Mouse (Mus musculus): ENCODE measurements around the gene Pax9.

Pax9 gene

DNA sequence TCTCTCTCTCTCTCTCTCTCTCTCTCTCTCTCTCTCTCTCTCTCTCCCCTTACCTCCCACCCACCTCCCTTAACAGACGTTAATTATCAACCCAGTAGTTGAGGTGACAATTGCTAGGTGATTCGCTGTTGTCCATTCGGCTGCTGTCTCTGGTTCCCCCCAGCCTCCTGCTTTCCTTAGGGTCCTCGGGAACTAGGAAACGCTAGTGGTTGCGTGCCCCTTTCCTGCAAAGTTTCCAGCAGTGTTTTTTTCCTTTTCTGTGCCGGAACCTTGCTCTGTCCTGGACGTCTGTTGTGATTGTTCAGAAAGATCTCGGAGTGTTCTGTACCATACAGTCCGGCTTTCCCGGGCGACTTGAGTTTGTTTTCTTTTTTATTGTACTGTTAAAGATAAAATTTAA is 6.2 kb downstream of the Pax9 start:
- DNase-seq, result no peak

DNA sequence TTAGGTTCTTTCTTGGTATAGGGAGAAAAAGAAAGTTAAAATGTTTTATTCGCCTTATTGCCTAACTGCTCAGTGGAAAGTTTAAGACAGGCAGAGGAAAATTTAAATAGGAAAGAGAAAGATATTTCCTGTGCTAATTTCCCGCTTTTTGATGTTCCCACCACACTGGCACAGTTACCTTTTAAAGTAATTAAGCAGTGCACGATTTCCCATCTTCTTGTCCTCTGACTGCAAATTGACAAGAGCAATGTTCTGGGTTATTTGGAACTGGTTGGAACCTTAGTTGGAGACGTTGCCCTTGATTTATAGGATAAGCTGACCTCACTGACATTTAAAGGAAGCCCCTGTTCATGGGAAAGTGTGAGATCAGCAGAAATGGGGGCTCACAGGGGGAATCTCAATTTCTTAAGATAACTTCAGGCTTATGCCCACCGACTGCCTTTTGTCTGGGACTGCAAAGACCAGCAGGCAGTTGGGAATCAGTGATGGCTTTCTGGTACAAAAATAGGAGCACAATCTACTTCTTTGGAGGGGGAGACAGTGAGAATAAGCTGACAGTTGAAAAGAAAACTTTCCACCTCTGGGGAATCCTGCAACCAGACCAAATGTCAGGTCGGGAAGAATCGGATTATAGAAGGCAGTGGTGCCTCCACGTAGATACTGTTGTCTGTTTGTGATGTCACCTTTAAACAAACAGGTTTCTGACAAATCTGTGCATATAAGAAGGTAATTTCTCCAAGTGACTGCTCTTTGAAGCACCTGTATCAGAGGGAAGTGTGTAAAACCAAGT is 6.8 kb downstream of the Pax9 start:
- no peak for DNase-seq

DNA sequence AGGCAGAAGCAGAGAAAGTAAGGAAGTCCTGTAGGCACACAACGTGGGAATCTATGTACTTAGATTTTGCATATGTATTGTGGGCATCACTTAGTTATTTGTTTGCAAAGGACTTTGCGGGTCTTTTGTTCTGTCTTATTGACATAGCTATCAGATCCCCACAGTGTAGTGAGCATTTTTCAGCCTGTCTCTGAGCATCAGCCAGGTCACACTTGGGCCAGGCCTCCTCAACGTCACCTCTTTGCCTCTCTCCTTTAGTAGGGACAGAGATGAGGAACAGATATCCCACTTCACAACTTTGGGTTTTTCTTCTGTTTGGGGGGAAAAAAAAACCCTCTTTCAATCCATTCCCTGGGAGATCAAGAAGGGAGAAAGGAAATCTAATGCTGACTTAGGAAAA is 7.8 kb downstream of the Pax9 start:
- no peak for DNase-seq

DNA sequence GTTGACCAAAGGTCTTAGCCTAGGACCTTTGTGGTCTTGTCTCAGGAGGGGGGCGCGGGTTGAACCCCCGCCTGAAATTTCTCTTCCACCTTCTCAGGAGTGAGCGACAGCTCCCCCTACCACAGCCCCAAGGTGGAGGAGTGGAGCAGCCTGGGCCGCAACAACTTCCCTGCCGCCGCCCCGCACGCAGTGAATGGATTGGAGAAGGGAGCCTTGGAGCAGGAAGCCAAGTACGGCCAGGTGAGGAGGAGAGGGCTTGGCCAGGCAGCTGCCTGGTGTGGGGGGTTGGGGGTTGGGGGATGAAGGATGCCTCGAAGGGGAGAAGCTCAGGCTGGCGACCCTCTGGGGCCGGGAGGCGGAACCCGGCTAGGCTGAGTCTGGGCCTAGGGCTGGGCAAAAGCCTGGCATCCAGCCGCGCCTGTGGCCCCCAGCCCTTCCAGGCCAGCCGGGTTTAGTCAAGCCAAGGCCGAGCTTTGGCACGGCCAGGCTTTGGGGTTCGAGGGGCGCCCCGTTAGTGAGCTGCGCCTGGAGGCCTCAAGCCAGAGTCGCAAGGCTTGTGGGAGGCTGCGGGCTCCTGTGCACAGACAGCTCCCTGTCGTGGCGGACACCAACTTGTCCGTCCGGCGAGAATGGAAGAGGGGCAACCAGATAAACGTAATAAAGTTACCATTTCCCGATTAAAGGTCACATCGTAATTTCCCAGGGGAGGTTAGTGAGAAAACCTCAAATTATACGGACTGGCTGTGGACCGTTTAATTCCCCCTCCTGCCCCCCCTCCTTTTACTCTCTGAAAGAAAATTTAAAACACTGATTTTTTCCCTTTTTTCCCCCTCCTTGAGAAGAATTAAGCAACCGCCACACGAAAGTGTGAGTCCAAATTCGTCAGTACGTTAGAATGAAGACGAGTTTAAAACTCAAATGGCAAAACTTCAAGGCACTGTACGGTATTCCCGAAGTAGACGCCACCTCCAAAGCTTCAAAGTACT is 8.6 kb downstream of the Pax9 start:
- DNase-seq, result no peak

DNA sequence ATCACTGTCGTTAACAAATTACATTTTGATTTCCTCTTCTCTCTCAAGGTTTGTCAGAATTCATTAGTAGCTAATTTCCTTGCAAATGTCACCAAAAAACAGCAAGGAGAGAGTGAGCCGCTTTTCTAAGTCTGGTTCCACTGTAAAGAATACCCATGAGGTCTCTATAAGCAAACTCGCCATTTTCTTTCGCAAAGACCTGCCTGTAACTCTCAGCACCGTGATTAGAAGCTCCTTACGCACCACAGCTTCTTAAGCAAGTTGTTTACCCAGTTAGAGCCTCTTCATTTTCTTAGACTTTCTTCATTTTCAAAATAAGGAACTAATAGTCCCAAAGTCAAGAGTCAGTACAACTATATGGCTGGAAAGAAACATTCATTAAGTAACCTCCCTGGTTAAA is 9.4 kb downstream of the Pax9 start:
- no peak for DNase-seq

DNA sequence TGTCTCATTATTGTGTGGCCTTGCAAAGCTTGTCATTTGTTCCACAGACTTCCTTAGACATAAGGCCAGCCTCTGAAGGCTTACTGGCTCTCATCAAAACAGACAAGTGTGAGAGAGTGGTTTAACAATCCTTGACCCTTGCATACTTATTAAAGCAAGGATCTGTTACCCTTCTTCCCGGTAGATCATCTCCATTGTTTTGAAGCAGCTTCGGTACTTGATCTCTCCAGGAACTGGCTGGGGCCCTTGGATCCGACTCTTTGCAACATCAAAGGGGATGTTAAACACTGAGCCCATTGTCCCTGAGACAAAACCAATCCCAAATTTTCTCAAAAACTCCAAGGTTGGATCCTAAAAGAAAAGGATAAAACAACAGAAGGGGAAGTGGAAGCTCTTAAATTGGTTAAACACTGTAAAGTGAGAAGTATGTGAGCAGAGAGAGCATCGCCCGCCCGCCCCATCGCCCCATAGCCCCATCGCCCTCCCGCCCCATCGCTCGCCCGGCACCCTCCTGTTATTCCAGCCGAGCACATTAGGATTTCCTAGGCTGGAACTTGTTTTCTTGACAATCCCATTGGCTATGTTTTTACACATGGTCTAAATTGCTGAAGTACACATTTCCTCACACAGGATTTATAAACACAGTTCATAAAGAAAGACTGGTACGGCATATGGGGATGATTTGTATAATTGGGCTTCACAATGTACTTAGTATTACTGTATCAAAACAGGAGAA is 26.6 kb downstream of the Pax9 start:
- no peak for DNase-seq

DNA sequence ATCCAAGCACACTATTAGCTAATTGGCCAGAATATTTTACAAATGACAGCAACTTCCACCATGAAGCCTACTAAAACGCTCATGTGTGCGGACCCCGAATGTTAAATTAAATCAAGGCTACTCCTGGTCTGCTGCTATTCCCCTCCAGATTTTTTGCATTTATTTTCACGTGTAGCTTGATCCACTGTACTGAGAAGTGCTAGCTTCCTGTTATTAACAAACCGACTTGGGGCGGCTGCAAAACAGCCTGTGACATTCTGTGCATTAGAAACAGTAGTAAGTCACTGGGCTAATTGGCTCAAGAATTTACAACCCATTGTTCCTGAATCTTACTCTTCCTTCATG is 27.1 kb downstream of the Pax9 start:
- DNase-seq, result no peak

DNA sequence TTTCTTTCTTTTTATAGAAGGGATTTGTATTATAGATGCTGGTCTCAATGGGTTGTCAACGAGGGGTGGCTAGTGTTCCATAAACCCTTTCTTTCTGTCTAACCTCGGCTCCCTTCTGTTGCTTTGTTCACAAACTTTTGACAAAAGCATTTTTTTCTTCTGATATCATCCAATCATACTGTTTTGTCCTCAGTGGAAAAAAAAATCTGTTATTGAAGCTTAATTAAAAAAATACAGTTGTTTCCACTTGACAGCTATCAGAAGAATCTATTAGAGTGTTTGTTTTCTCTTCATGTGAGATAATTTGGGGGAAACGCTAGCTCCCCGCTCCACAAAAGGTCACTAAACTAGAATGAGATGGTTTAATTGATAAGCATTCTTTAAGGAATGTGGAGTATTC is 36.1 kb downstream of the Pax9 start:
- DNase-seq, result no peak

DNA sequence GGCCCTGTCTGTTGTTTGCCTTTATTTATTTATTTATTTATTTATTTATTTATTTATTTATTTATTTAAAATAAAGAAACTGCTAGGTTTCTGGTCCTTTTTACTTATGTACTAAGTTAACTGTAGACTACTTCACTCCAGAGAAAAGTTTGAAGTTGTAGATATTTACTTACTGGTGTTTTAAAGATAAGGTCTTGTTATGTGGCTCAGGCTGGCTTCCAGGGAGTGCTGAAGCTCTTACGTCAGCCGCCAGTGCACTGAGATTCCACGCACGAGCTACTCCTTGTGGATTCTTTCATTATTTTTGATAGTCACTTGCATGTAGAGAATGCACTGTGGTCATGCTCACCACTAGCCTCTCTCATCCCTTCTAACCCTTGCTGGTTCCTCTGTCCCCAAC is 45.5 kb downstream of the Pax9 start:
- no peak for DNase-seq

Measured in kidney, adult 9 months (tissue).